8 mouse cellular contexts compared by ENCODE assay signal in genomic region chr3:142443006-142443709, GRCm38 (mm10). TPM values are rescaled to one million over a fixed set of nuclear protein-coding genes. Genes with fewer than 3 reads are reported as not detected.
DNase-seq lines count a peak whose midpoint lies in the region; ATAC-seq lines count a peak whose summit lies in the region.

No protein-coding gene starts in this region.

- no peaks in the 10 kb centered on the region for H3K9me3 ChIP-seq in hindbrain, embryonic 14.5 days (ENCODE audit: control insufficient read depth, low read length)

- no peak overlapping the region for H3K9ac ChIP-seq in hindbrain, embryonic 14.5 days

- no peak overlapping the region for H3K27ac ChIP-seq in hindbrain, embryonic 14.5 days

- no peak overlapping the region for H3K4me2 ChIP-seq in hindbrain, embryonic 14.5 days (replicated peaks)

- peak; percentile 58 for DNase-seq in WW6 (ENCODE audit: low read depth, low spot score)
- peak; percentile 96 to 99 for DNase-seq in cerebellum, postnatal 10 days
- peak; percentile 23 to 68 for DNase-seq in frontal cortex, postnatal 14 days (ENCODE audit: low spot score in 2 of 2)
- DNase-seq in hindbrain, embryonic 14.5 days (ENCODE audit: low spot score) = peak; percentile 81
- DNase-seq in layer of hippocampus, postnatal 25 days (ENCODE audit: extremely low spot score in 1 of 2, low spot score in 1 of 2) = peak; percentile 68 to 95
- peak; percentile 97 for DNase-seq in lung, postnatal 36 days
- peak; percentile 87 for DNase-seq in right cerebral cortex, postnatal 14 days
- DNase-seq in urinary bladder, postnatal 4 days (ENCODE audit: low spot score in 2 of 2) = peak; percentile 74 to 91

- H3K4me1 ChIP-seq in hindbrain, embryonic 14.5 days (replicated peaks; ENCODE audit: control insufficient read depth, insufficient read depth, low read length) = no peaks in the 10 kb centered on the region

- H3K4me3 ChIP-seq in hindbrain, embryonic 14.5 days (replicated peaks; ENCODE audit: low read length) = no peak overlapping the region

- ATAC-seq in hindbrain, embryonic 14.5 days (ENCODE audit: low FRiP score) = no peak

- no peaks in the 10 kb centered on the region for H3K36me3 ChIP-seq in hindbrain, embryonic 14.5 days (replicated peaks; ENCODE audit: control insufficient read depth, insufficient read depth)

- no peaks in the 10 kb centered on the region for H3K27me3 ChIP-seq in hindbrain, embryonic 14.5 days (ENCODE audit: control insufficient read depth, insufficient read depth, low read length)

- WGBS in hindbrain, embryonic 14.5 days = 16% methylated on average over 12 of the region's 12 CpGs

RNA-seq across cellular contexts. Expression of gene Pdlim5, which starts 47.7 kb away (rescaled TPM):
- polyA plus RNA-seq in hindbrain, embryonic 14.5 days (2014; fragmentation: Nextera tagmentation; extraction: Ambion mirVana) = 17.8 and 21.1 TPM in 2 replicates
- 10 to 100 TPM; 21.3 to 24.5 TPM for total RNA-seq in layer of hippocampus, postnatal 25 days (2021)

RNA-seq across cellular contexts. Expression of gene Gbp5, which starts 50.6 kb away (rescaled TPM):
- polyA plus RNA-seq in hindbrain, embryonic 14.5 days (2014; fragmentation: Nextera tagmentation; extraction: Ambion mirVana) = 0.23 and 0.25 TPM in 2 replicates
- 1 to 10 TPM; 1.0 to 1.2 TPM for total RNA-seq in layer of hippocampus, postnatal 25 days (2021)

Comparison
In these comparisons a context has a peak if more than half of its experiments do, and no peak if none do; other contexts are left out.
1. DNase-seq: peak in every context shown above with its lines; median percentile 98 in cerebellum, postnatal 10 days; 97 in lung, postnatal 36 days; 87 in right cerebral cortex, postnatal 14 days; 82 in urinary bladder, postnatal 4 days; 82 in layer of hippocampus, postnatal 25 days; 81 in hindbrain, embryonic 14.5 days; 58 in WW6; 46 in frontal cortex, postnatal 14 days.